Mouse (Mus musculus) cortical plate, adult 2 months (tissue): ENCODE measurements around the gene Aldh5a1.

Experiments
- CTCF ChIP-seq: fragments of 200-500 bp; IDR thresholded peaks from 2 replicates; pipeline ENCODE4 v1.5.1; 2011; ENCODE audit warnings: mild to moderate bottlenecking, control low read depth, low read length; ENCODE audit not compliant: insufficient read depth; ENCODE audit errors: extremely low read depth
- POLR2A ChIP-seq: fragments of 200-500 bp; IDR thresholded peaks from 2 replicates; pipeline ENCODE4 v1.6.1; 2011; ENCODE audit warnings: mild to moderate bottlenecking, low read length, control low read depth; ENCODE audit not compliant: insufficient read depth; ENCODE audit errors: extremely low read depth

DNA sequence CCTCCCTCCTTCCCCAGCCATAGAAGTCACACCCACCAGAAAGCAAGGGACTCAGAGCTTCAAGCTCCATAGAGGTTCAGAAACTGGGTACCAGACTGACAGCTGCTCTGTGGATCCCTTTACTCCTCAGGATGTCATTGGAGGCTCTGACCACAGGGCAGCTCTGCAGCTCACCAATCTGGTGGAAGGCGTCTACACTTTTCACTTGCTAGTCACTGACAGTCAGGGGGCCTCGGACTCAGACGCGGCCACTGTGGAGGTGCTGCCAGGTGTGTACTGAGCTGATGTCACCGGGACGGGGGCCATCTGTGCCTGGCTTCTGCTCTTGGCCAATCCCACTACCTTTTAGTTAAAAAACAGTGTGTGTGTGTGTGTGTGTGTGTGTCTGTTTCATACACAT lies 55.0 kb downstream of the Aldh5a1 start:
- no peak for TF ChIP-seq POLR2A
- no peak for TF ChIP-seq CTCF
